Mouse (Mus musculus) hindlimb bud, embryonic 11.5 days (tissue): ENCODE measurements at regions not wholly inside any gene's neighbourhood (a gene's known extent, or its start where the extent isn't known, plus 50 kb on each side); places are given as distances from the start of the nearest gene placed in this dataset.
A peak's percentile ranks its signal among the peaks of the same experiment; 100 is the strongest.

ENCODE experiments used
- DNase-seq: peaks from one replicate; pipeline ENCODE4 v3.0.0-alpha.2; 2012; ENCODE audit warnings: low read depth, low spot score; ENCODE audit errors: extremely low spot score

DNA sequence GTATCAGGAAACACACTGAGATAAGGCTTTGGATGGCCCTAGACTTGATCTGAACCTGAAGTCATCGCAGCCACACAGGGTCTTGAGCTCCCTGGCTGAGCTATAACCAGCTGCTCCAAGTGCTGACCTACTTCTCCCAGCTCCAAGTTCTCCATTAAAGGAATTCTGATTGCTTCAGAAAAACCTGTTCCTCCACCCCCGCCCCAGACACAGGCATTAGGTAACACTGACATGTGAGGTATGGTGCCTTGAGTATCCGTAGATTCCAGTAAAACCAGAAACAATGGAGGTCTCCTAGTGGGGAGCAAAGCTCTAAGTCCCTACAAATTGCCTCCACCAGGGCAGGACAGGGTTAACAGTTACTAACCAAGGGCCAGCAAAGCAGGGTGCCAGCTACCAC lies 129.4 kb upstream of the Topaz1 start:
- no peak for DNase-seq

- no peak for DNase-seq
Measured at GRCm38 (mm10) chr9:122625081-122625480, 122.1 kb upstream of the Topaz1 start.

GRCm38 (mm10) chr9:122626346-122626745 lies 120.8 kb upstream of the Topaz1 start:
- DNase-seq = no peak

DNA sequence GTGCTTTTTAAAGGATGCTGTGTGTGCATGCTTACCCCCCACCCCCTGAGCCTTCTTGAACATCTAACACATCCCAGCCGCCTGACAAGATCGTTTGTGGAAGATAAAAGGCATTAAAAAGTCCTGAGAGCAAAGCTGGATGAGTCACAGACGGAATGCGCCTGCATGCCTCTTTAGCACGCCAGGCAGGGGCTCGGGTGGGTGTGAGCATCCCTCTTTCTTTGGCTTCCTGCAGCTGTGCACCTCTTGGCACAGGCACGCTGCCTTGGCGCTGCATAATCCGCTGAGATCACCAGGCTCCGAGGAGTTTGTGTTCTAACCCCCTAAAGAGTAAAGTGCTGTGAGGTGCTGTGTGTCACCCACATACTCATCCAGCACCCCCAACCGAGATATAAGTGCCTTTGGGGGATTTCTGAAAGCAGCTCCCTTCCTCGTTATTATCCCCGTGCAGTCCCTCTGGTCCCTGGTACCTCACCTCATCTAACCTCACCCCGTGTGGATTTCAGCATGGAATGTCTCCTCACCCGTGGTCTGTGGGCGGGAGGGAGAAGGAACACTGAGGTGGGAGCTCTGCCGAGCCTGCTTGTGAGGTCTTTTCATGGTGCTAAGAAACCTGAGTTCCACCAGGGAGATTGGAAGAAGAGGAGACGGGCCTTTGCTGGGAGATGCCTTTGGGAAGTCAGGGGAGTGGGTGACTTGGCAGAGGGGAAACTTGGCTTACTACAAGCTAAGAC lies 117.8 kb upstream of the Topaz1 start:
- no peak for DNase-seq

- no peak for DNase-seq
Measured at GRCm38 (mm10) chr9:122631793-122632192, 115.4 kb upstream of the Topaz1 start.

DNA sequence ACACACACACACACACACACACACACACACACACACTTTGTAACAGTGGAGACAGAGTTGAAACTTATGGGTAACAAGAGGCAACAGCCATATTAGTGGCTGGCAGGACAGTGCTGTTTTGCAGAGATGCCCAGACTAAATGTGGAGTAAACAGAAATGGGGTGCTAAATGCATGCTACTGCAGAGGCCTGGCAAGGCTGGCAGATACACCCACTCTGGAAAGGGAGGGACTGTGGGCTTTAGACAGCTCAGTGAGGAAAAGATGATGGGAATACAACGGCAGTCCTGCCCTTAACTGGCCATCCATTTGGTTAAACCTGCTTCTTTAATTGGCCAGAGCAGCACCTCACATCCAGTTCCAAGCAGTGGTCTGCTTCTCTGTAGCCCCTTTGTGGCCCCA lies 113.7 kb upstream of the Topaz1 start:
- DNase-seq = no peak

GRCm38 (mm10) chr9:122635138-122635964 lies 111.8 kb upstream of the Topaz1 start:
- DNase-seq = no peak

- no peak for DNase-seq
Measured at GRCm38 (mm10) chr9:122637591-122637990, 109.6 kb upstream of the Topaz1 start.

DNA sequence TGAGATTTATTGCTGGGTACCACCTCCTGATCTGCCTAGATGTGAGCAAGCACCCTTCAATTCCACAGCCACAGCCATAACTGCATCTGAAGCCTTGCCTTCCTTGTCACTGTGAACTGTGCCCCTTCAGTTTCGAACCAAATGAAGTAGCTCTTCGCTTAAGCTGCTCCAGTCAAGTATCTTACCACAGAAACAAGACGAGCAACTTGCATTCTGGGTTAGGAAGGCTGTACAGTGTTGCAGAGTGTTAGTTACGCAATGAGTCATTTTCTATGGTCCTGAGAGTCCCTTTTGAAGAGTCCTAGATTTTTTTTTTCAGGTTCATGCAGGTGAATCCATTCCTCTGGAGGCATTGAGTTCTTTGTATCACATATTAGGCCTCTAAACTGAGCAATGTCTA lies 107.9 kb upstream of the Topaz1 start:
- no peak for DNase-seq

DNA sequence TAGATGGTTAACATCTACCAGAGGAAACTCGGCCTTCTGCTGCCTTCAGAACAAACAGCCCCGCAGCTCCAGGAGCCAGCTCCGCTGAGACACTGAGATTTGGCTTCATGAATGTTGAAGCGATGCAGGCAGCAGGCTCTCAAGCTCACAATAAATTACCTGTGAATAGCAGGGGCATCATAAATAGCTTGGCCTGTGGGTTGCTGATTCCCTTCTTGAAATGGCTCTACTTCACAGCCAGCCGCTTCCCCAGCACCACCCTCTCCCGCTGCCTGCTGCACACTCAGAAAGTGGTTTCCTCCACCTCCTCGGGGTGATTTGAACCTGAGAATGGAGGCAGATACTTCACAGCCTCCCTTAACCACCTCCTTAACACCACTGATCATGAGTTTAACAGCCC lies 104.2 kb upstream of the Topaz1 start:
- DNase-seq = no peak

DNA sequence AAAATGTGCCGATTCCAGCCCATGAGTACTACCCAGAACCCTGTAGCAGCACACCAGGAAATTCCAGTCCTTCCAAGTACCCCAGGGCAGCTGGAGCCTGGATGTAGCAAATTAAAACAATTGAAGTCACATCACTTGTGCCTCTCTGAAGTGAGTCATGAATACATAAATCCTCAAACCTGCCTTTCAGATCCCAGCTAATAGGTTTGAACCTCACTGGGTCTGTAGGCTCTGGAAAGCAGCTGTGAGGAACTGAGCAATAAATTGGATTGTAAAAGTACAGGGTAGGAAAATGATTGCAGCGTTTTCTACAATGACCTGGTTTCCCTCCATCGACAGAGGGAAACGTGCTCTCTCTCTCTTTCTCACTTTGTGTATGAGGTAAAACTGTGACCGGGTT lies 101.6 kb upstream of the Topaz1 start:
- no peak for DNase-seq

GRCm38 (mm10) chr9:122650862-122651261 lies 96.3 kb upstream of the Topaz1 start:
- no peak for DNase-seq

- no peak for DNase-seq
Measured at GRCm38 (mm10) chr9:122655583-122655982, 91.6 kb upstream of the Topaz1 start.

- DNase-seq = no peak
Measured at GRCm38 (mm10) chr9:122660050-122660449, 87.1 kb upstream of the Topaz1 start.

DNA sequence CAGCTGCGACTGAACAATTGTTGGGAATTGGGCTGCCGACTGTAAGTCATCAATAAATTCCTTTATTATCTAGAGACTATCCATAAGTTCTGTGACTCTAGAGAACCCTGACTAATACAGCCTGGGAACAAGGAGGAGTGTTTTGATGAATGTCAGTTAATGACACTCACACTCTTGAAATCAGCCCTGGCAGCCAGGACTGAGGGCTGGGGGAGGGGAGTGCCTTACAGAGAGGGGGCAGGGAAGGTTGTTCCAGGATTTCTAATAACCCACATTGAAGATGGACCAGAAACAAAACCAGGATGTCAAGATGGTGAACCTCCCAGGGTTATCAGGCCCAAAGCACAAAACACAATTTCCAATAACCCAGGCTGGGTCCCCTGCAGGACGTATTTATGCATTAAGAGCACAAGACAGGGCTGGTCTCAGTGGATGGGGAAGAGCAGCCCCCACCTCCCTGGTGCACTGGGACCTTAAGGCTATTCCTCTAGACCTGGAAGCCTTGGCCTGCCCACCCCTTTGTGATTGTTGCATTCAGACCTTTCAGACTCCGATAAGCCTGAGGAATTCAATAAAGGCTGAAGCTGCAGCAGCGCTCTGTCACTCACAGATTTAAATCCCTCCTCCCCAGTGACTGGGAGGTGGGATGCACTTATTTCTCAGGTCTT lies 80.0 kb upstream of the Topaz1 start:
- DNase-seq = no peak

- DNase-seq = no peak
Measured at GRCm38 (mm10) chr9:122667646-122667981, 79.5 kb upstream of the Topaz1 start.

DNA sequence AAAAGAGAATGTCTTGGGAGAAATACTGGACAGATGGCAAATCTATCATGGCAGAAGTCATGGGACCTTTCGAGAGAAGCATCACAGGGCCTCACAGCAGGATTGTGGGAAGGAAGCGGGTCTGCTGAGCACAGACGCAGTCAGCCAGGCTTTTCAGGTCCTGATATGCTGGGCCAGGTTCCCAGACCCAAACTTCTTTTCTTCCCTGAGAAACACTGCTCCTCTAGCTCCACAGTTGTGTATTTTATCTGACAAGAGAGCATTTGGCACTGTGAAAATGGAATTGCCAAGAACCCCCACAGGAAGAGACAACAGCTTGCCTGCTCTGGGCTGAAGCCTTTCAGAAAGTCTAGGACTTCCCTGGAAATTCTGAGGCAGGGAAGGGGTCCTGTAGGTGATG lies 73.4 kb upstream of the Topaz1 start:
- DNase-seq = no peak

GRCm38 (mm10) chr9:122678001-122678696 lies 69.0 kb upstream of the Topaz1 start:
- no peak for DNase-seq

- DNase-seq = no peak
Measured at GRCm38 (mm10) chr9:122687170-122687569, 60.0 kb upstream of the Topaz1 start.

- peak; percentile 8 for DNase-seq
Measured at GRCm38 (mm10) chr9:122691879-122692278, 55.3 kb upstream of the Topaz1 start.

- DNase-seq = no peak
Measured at GRCm38 (mm10) chr9:122695724-122696123, 51.4 kb upstream of the Topaz1 start.
